Mouse (Mus musculus) lung, postnatal 0 days (tissue): ENCODE measurements around the gene Cerk. TPM values are rescaled to one million over a fixed set of nuclear protein-coding genes. Genes with fewer than 3 reads are reported as not detected.
"Not testable (repeated sequence)": the region's sequence is repeated elsewhere in the genome, so short reads cannot be mapped to it uniquely, and the experiment has no call there.

Experiments used
- ATAC-seq: fragments of 200-750 bp; cut with Nextera tagmentation; 2 replicates; pipeline ENCODE4 v1.8.0; 2017; ENCODE audit warnings: moderate library complexity
- DNase-seq: peaks from one replicate; pipeline ENCODE4 v3.0.0-alpha.2; 2016; ENCODE audit warnings: low spot score
- H3K27ac ChIP-seq: fragments of 300-500 bp; sonication (generic); 2 replicates; pipeline ENCODE4 v1.5.1; 2014; ENCODE audit warnings: antibody characterized with exemption, mild to moderate bottlenecking, low read length, mixed read lengths
- H3K27me3 ChIP-seq: fragments of 300-500 bp; sonication (generic); replicated peaks from 2 replicates; pipeline ENCODE4 v1.6.1; 2014; ENCODE audit warnings: low read length, mixed read lengths; ENCODE audit not compliant: insufficient read depth
- H3K36me3 ChIP-seq: fragments of 300-500 bp; sonication (generic); 2 replicates; pipeline ENCODE4 v1.6.1; 2014; ENCODE audit warnings: low read length, mixed read lengths; ENCODE audit not compliant: insufficient read depth
- H3K4me1 ChIP-seq: fragments of 300-500 bp; sonication (generic); 2 replicates; pipeline ENCODE4 v1.6.1; 2014; ENCODE audit warnings: antibody characterized with exemption, low read depth, low read length, mixed read lengths; ENCODE audit not compliant: insufficient read depth
- H3K4me2 ChIP-seq: fragments of 300-500 bp; sonication (generic); replicated peaks from 2 replicates; pipeline ENCODE4 v1.6.1; 2014; ENCODE audit warnings: low read depth, mild to moderate bottlenecking, low read length, moderate library complexity, mixed read lengths
- H3K4me3 ChIP-seq: fragments of 300-500 bp; sonication (generic); 2 replicates; pipeline ENCODE4 v1.5.1; 2014; ENCODE audit warnings: low read depth, low read length
- H3K9ac ChIP-seq: fragments of 300-500 bp; sonication (generic); replicated peaks from 2 replicates; pipeline ENCODE4 v1.6.1; 2014; ENCODE audit warnings: low read depth, mild to moderate bottlenecking
- H3K9me3 ChIP-seq: fragments of 300-500 bp; sonication (generic); 2 replicates; pipeline ENCODE4 v1.6.1; 2016; ENCODE audit warnings: low read length, mixed read lengths
- CTCF ChIP-seq: IDR thresholded peaks from 2 replicates; pipeline ENCODE4 v1.5.1; 2016; ENCODE audit warnings: antibody characterized with exemption, mild to moderate bottlenecking
- EP300 ChIP-seq: IDR thresholded peaks from 2 replicates; pipeline ENCODE4 v1.6.1; 2016; ENCODE audit warnings: antibody characterized with exemption, mild to moderate bottlenecking, control low read depth
- WGBS: fragments of 180-500 bp; shearing (Covaris S2); extraction: QIAGEN DNeasy Blood & Tissue Kit; methylation state at CpG from one replicate; pipeline ENCODE4 v1.1.7; 2014; 5-methylcytosine and 5-hydroxymethylcytosine counted together
- polyA plus RNA-seq: library from polyadenylated mRNA; unstranded; fragments of >200 nt; fragmentation: Nextera tagmentation; extraction: Ambion mirVana; gene quantifications from 2 replicates; pipeline ENCODE4 v1.2.1, GENCODE M21; 2015

The Cerk gene
- polyA plus RNA-seq, 1 experiment from 2014 or later = 16.9 TPM

GRCm38 (mm10) chr15:86097871-86098270 lies 88.1 kb downstream of the Cerk start:
- ATAC-seq (no peak), DNase-seq (no peak)
- 72% methylated on average over 2 of the region's 2 CpGs for WGBS
- no peak overlapping the region for H3K4me2 ChIP-seq
- TF ChIP-seq CTCF = no peak
- TF ChIP-seq EP300 = no peak
- no peak overlapping the region for H3K9ac ChIP-seq
- no peaks in the 10 kb centered on the region for H3K9me3 ChIP-seq
- no peak overlapping the region for H3K27ac ChIP-seq
- no peaks in the 10 kb centered on the region for H3K36me3 ChIP-seq
- H3K27me3 ChIP-seq = no peaks in the 10 kb centered on the region
- no peaks in the 10 kb centered on the region for H3K4me1 ChIP-seq
- no peak overlapping the region for H3K4me3 ChIP-seq

GRCm38 (mm10) chr15:86096604-86097020 lies 89.3 kb downstream of the Cerk start:
- 94% methylated on average over 5 of the region's 5 CpGs for WGBS
- not testable (repeated sequence) for H3K4me2 ChIP-seq, DNase-seq, ATAC-seq, H3K9ac ChIP-seq, H3K9me3 ChIP-seq, H3K4me3 ChIP-seq, H3K36me3 ChIP-seq, H3K4me1 ChIP-seq, H3K27me3 ChIP-seq
- peak overlapping the region; percentile 58 for H3K27ac ChIP-seq

- Histone ChIP-seq H3K4me2 (no peak overlapping the region), H3K27me3 (no peaks in the 10 kb centered on the region), H3K4me3 (no peak overlapping the region), H3K9ac (no peak overlapping the region), H3K9me3 (no peaks in the 10 kb centered on the region), H3K27ac (peak overlapping the region; percentile 58), H3K4me1 (peaks cover 15% of the 10 kb centered on the region; the same call in 1 of the 2 replicates), H3K36me3 (no peaks in the 10 kb centered on the region)
- peak; percentile 57 for ATAC-seq
- peak; percentile 58 for DNase-seq
- TF ChIP-seq EP300 (no peak), CTCF (no peak)
- 70% methylated on average over 17 of the region's 17 CpGs for WGBS
Measured at GRCm38 (mm10) chr15:86095722-86096603, 90.0 kb downstream of the Cerk start.

GRCm38 (mm10) chr15:86094324-86095121 lies 91.4 kb downstream of the Cerk start:
- whole genome bisulfite sequencing = 78% methylated on average over 10 of the region's 10 CpGs
- H3K9me3 ChIP-seq = no peaks in the 10 kb centered on the region
- peaks cover 17% of the 10 kb centered on the region for H3K4me1 ChIP-seq
- ATAC-seq (no peak), DNase-seq (no peak)
- no peaks in the 10 kb centered on the region for H3K27me3 ChIP-seq
- H3K9ac ChIP-seq = no peak overlapping the region
- no peaks in the 10 kb centered on the region for H3K36me3 ChIP-seq
- no peak for TF ChIP-seq CTCF
- TF ChIP-seq EP300 = no peak
- H3K4me2 ChIP-seq = no peak overlapping the region
- no peak overlapping the region for H3K4me3 ChIP-seq
- H3K27ac ChIP-seq = no peak overlapping the region

GRCm38 (mm10) chr15:86093236-86093635 lies 92.7 kb downstream of the Cerk start:
- no peaks in the 10 kb centered on the region for H3K27me3 ChIP-seq
- H3K9ac ChIP-seq = no peak overlapping the region
- H3K4me2 ChIP-seq = no peak overlapping the region
- WGBS = 76% methylated on average over 1 of the region's 1 CpGs
- peak; percentile 5; the same call in 1 of the 2 replicates for ATAC-seq
- H3K27ac ChIP-seq = no peak overlapping the region
- H3K4me3 ChIP-seq = no peak overlapping the region
- no peaks in the 10 kb centered on the region for H3K36me3 ChIP-seq
- no peak for TF ChIP-seq CTCF
- no peak for TF ChIP-seq EP300
- peak; percentile 66 for DNase-seq
- no peaks in the 10 kb centered on the region for H3K9me3 ChIP-seq
- peaks cover 22% of the 10 kb centered on the region for H3K4me1 ChIP-seq

GRCm38 (mm10) chr15:86091998-86092670 lies 93.8 kb downstream of the Cerk start:
- DNase-seq (peak; percentile 67), ATAC-seq (peak; percentile 27)
- TF ChIP-seq EP300 (no peak), CTCF (no peak)
- Histone ChIP-seq H3K36me3 (no peaks in the 10 kb centered on the region), H3K9me3 (no peaks in the 10 kb centered on the region), H3K4me2 (no peak overlapping the region), H3K27me3 (no peaks in the 10 kb centered on the region), H3K27ac (0 out of 2 replicates have a peak overlapping the region, but pooled peaks have one; percentile 68), H3K4me3 (no peak overlapping the region), H3K4me1 (peaks cover 22% of the 10 kb centered on the region), H3K9ac (no peak overlapping the region)
- whole genome bisulfite sequencing = 62% methylated on average over 12 of the region's 12 CpGs
